Mouse (Mus musculus) frontal cortex, adult (tissue): Measurements from ENCODE around the gene Hoxa1.

Experiments used
- ATAC-seq: cut with Nextera tagmentation; 2 replicates; pipeline ENCODE4 v1.9.2; 2017; ENCODE audit warnings: mild to moderate bottlenecking, moderate library complexity, mixed read lengths; ENCODE audit not compliant: low TSS enrichment

Gene Hoxa1

GRCm38 (mm10) chr6:52170898-52171223 is 12.7 kb upstream of the Hoxa1 start:
- ATAC-seq = no peak

GRCm38 (mm10) chr6:52170166-52170897 is 12.2 kb upstream of the Hoxa1 start:
- no peak for ATAC-seq

- ATAC-seq = no peak
Observed at GRCm38 (mm10) chr6:52169499-52170165, 11.5 kb upstream of the Hoxa1 start.

GRCm38 (mm10) chr6:52168191-52169055 is 10.3 kb upstream of the Hoxa1 start:
- ATAC-seq = no peak

- ATAC-seq = no peak
Observed at GRCm38 (mm10) chr6:52167736-52168161, 9.6 kb upstream of the Hoxa1 start.

GRCm38 (mm10) chr6:52167176-52167575 is 9.1 kb upstream of the Hoxa1 start:
- ATAC-seq = no peak

GRCm38 (mm10) chr6:52166431-52167077 is 8.4 kb upstream of the Hoxa1 start:
- no peak for ATAC-seq

GRCm38 (mm10) chr6:52165441-52166370 is 7.6 kb upstream of the Hoxa1 start:
- ATAC-seq = no peak

DNA sequence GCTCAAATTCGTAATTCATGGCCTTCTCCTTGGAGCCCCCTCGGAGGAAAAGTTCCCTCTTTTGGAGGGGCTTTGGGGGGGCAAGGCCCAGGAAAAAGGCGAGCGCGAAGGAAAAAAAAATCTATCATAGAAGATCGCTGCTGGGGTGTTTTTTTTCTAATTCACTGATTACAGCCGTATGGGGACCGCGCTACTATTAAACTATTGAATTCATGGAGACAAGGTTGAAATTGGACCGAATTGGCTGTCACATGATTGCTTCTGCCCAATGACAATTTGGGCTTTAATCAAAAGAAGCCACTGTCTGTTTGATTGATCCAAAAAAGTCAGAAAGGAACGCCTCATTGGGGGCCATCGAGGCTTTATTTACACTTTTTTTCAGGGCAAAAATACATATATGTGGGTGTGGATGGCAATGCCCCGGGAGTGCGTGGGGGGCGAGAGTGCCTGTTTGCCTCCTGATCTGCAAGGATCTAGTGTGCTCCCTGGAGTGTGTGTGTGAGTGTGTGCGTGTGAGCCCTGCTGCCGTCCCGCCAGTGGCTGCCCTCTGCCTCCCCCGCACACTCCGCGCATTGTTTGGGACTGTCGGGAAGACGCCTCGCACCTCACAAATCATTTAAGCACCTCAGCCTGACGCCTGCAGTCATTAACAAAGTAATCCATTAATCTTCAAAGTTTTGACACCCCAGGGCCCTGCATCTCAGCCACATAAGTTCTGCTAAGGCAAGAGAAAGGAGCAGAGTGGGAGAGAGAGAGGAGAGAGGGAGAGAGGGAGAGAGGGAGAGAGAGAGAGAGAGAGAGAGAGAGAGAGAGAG is 6.7 kb upstream of the Hoxa1 start, which contains the start of gene Hoxa2:
Hoxa2 (minus strand) TSS at position 206 of the 815 bp plus-strand sequence.
- ATAC-seq = no peak

- no peak for ATAC-seq
Observed at GRCm38 (mm10) chr6:52164051-52164625, 6.0 kb upstream of the Hoxa1 start.

DNA sequence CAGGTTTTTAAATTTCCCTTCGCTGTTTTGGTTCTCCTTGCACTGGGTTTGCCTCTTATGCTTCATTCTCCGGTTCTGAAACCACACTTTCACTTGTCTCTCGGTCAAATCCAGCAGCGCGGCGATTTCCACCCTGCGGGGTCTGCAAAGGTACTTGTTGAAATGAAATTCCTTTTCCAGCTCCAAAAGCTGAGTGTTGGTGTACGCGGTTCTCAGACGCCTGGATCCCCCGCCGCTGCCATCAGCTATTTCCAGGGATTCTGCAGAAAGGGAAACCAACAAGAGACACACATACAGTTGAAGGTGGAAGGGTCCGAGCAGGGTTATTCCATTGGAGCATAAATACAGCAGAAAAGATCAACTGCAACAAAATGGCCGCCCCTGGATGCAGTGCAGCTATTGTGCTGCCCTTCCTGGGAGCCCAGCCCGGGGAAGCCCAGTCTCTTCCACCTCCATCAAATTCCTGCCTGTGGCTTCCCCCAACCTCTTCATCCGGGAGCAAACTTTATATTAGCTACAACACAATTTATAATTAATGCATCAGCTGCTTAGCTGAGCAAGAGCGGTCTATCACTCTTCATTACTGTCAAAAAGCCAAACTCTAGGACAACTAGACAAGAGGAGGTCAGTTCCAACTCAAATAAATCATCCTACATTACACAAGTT is 5.4 kb upstream of the Hoxa1 start:
- no peak for ATAC-seq

DNA sequence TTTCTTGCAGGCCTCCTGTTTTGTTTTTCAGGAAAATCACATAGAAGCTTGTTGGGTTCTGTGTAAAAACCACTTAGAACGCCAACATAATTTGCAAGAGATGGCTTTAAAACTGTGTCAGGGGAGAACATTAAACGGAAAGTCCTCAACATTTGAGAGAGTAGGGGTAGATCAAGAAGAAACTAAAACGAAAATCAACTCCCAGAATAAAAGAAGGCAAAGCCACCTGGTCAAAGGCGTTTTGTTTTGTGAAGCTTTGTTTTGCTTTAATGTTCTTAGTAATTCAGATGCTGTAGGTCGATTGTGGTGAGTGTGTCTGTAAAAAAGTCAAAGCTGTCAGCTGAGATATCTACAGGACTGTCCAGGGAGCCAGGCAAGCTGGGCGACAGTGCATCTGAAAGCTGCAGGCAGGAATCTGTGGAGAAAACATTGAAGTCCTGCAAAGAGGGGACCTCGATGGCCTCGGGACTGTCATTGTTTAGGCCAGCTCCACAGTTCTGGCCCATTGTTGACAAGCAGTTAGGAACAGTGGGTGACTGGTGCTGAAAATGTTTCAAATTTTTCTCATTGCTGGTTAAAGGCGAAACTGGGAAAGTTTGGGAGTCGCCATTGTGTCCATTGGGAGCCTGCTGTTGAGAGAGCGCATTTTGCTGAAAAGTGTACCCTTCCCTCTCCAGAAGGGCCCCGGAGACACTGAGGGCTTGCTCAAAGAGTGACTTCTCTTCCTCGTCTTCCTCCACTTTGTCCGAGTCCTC is 4.7 kb upstream of the Hoxa1 start:
- ATAC-seq = no peak

GRCm38 (mm10) chr6:52162093-52162380 is 3.9 kb upstream of the Hoxa1 start:
- ATAC-seq = no peak

- no peak for ATAC-seq
Observed at GRCm38 (mm10) chr6:52161336-52162092, 3.4 kb upstream of the Hoxa1 start.

DNA sequence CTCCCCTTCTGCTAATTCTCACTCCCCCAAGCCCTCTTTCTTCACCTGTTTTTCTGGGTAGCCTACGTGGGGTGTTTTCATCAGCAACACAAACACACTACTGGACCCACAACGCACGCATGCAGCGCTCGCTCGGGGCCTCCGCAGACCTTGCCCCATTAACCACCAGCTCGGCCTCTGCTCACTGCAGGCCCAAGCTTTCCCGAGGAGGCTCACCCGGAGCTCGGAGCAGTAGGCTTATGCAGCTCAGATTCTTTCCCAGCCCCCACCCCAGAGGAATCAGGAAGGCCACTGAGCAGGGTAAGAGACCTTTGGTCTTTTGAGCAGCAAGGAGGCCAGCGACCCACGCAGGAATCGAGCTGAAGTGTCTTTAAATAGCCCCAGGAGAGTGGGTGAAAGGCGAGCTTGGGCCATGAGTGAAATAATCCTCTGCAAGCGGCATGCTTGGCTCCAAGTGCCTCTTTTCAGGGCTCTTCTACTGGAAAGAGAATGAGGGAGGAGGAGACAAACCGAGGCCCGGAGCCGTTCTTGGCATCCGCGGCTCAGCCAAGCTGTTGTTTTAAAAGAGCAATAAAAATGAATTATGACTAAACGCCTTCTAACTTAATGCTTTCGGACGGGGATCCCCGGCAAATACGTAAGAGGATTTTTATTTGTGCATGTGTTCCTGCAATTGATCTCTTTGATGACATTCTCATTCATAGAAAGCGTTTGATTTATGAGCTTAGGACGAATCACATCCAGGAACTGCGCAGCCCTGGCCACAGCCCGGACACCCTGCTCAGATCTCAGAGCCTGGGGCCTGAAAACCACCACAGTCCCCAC is 2.6 kb upstream of the Hoxa1 start:
- no peak for ATAC-seq

DNA sequence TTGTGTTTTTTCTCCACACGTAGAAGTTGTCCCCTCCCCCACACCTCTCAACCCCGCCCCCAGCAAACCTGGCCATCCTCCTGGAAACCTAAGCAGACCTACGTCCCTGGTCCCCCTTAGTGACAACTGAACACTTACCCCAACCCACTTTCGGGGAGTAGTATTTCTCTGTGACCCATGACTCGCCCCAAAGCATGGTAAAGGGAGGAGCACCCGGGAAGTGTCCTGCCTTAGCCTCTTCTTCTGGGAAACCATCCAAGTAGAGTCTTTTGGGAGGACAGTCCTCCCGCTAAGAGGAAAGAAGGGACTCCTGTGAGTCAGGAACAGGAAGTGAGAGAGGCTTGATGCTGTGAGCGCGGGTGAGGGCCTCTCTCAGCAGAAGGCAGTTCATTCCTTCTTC is 1.9 kb upstream of the Hoxa1 start:
- ATAC-seq = no peak

- ATAC-seq = no peak
Observed at GRCm38 (mm10) chr6:52159164-52159761, 1.1 kb upstream of the Hoxa1 start.
